Mouse (Mus musculus) kidney, adult 2 months (tissue): Measurements from ENCODE around the gene Sgcb.

Experiments
- CTCF ChIP-seq: fragments of 200-500 bp; conservative IDR thresholded peaks from 2 replicates; pipeline ENCODE4 v1.5.1; 2011; ENCODE audit warnings: low read depth, mild to moderate bottlenecking, control low read depth, low read length, moderate library complexity, mixed read lengths; ENCODE audit not compliant: insufficient read depth, insufficient read length
- POLR2A ChIP-seq: fragments of 200-500 bp; IDR thresholded peaks from one replicate; pipeline ENCODE4 v1.6.1; 2011; ENCODE audit warnings: low read depth, low read length, control low read depth

GRCm38 (mm10) chr5:73601361-73601763, 46.2 kb downstream of the Sgcb start:
- TF ChIP-seq CTCF (no peak), POLR2A (no peak)
